Mouse (Mus musculus) small intestine, adult 2 months (tissue): Measurements from ENCODE around the gene Srrm3.

Experiments used
- CTCF ChIP-seq: fragments of 200-500 bp; IDR thresholded peaks from 2 replicates; pipeline ENCODE4 v1.5.1; 2012; ENCODE audit warnings: low read depth, mild to moderate bottlenecking, control low read depth, inconsistent platforms, low read length, moderate library complexity, mixed read lengths; ENCODE audit not compliant: insufficient replicate concordance, insufficient read length; ENCODE audit errors: extremely low read depth
- POLR2A ChIP-seq: fragments of 200-500 bp; IDR thresholded peaks from 2 replicates; pipeline ENCODE4 v1.6.1; 2012; ENCODE audit warnings: low read depth, mild to moderate bottlenecking, control low read depth, inconsistent platforms, low read length, moderate library complexity

DNA sequence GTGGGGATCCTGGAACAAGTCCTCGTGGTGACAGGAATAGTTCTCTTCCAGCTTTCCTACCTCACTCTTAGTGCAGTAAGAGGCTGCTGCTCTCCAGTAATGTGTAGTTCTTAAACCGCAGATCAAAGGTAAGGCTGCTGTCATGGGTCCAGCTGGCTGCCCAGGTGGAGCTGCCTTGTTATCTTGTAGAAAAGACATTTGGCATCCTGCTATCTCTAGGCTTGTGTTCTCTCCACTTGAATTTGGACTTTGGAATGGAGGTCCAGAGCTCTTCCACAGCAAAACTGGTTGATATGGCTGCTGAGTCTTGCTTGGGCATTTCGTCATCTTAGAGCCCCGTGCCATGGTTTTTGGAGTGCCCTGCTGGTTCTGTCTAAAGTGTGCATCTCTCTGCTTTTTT is 23.8 kb upstream of the Srrm3 start:
- TF ChIP-seq POLR2A (no peak), CTCF (no peak)
